Mouse (Mus musculus) neutrophil, adult 83 days (primary cell): ENCODE measurements around the gene Kcna10. TPM values are rescaled to one million over a fixed set of nuclear protein-coding genes. Genes with fewer than 3 reads are reported as not detected.

ENCODE experiments used
- total RNA-seq, 2 experiments: library from RNA; stranded (reverse); gene quantifications; one replicate each; pipeline ENCODE4 v1.2.4; 2023

Kcna10 gene
- not detected for total RNA-seq

GRCm38 (mm10) chr3:107182756-107183155 lies at the start of gene Kcna10:
Kcna10 (plus strand) TSS chr3:107183056.

GRCm38 (mm10) chr3:107221608-107222007 lies 38.8 kb downstream of the Kcna10 start, which contains the start of gene Cym:
Cym (minus strand) TSS chr3:107221732.

DNA sequence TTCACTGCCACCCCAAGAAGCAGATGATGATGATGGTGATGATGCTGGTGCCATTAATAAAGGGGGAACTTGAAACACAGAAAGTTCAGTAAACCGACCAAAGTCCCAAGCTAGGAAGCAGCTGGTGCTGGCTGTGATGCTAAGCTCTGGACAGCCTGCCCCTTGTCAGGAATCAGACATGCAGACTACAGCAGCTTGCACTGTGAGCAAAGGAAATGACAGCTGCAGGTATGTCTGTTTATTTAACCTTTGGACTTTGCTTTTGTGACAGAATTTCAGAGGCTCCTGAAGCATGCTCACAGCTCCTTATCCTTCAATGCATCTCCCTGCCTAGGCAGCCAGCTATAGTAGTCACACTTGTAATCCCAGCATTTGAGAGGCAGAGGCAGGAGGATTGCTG lies 47.7 kb downstream of the Kcna10 start, which contains the start of gene A630076J17Rik:
Gene A630076J17Rik (plus strand): TSS at position 88 of the 400 bp plus-strand sequence.

DNA sequence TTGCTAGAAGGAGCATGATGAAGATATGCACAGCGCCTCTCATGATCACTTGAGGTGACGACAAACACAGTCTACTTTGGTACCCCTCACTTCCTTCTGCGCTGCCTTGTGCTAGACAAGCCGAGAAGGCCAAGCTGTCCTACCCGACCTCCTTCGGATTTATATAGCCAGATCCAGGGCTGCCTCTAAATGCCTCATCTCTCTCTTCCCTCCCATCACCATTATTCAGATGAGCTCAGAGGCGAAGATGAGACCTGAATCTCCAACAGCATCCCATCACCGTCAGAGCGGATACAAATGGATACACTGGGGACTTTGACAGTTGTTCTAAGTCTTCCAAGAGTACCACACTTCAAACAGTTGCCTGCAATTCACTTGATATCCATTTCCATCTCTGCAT lies 56.8 kb downstream of the Kcna10 start, which contains the start of gene Prok1:
Gene Prok1 (minus strand): TSS at position 101 of the 400 bp plus-strand sequence.

Other genes with a start within 250 kb of the Kcna10 start
- 1 to 10 TPM; 8.4 to 10.0 TPM for gene Kcna3, start 146.9 kb upstream of the Kcna10 start, total RNA-seq
- gene Kcna2, start 81.9 kb upstream of the Kcna10 start, total RNA-seq, result not detected
- gene Cym, start 38.7 kb downstream of the Kcna10 start, total RNA-seq, result not detected
- gene A630076J17Rik, start 47.6 kb downstream of the Kcna10 start, total RNA-seq, result not detected
- gene Prok1, start 56.7 kb downstream of the Kcna10 start, total RNA-seq, result not detected
- gene Lamtor5, start 95.8 kb downstream of the Kcna10 start, total RNA-seq, result 10 to 100 TPM; 45.8 to 49.7 TPM
- under 1 TPM; 0.28 to 0.33 TPM for gene Slc16a4, start 108.2 kb downstream of the Kcna10 start, total RNA-seq
- gene Rbm15, start 150.6 kb downstream of the Kcna10 start, total RNA-seq, result 10 to 100 TPM; 33.7 to 33.9 TPM